25 mouse cellular contexts compared by ENCODE assay signal in the genomic region with DNA sequence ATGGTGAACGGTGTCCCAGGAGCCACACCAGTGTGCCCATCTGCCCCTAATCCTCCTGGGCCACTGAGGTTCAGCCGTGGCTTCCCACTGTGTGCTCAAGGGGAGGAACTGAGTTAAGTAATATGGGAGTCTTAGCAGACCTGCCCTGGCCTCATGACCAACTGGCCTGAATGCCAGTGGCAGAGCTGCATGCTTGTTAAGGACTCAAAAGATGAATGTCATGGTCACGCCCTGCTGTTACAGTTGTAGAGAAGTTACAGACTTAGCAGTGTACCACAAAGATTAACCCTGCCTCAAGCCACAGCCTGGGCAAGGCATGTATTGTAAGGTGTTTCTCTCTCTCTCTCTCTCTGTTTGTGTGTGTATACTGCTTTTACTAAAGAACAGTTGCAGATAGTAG. TPM values are rescaled to one million over a fixed set of nuclear protein-coding genes. Genes with fewer than 3 reads are reported as not detected.
DNase-seq lines count a peak whose midpoint lies in the region; ATAC-seq and TF ChIP-seq lines count a peak whose summit lies in the region.
"Had no signal": no experiment of that assay in that cellular context is flagged by ENCODE, and none has a peak within 500 bp of the region (broad histone marks: within the 10 kb centered on the region; RNA-seq: fewer than 3 reads in every experiment).

No protein-coding gene starts in this region.

- TF ChIP-seq CTCF in gastrocnemius, adult 2 months (IDR thresholded peaks at IDR 0.05): no peak

- intact Hi-C loops in gastrocnemius, adult 2 months (cut with DNase I): loop anchor here (10.0 kb wide), 1 partner anchor 66 kb away; no protein-coding TSS in a partner anchor

- peak overlapping the region; percentile 88 for H3K27ac ChIP-seq in gastrocnemius, adult 2 months
- H3K27ac ChIP-seq: embryonic facial prominence, embryonic 12.5 days; forebrain, embryonic 13.5 days; heart, embryonic 13.5 days; limb, embryonic 13.5 days; midbrain, embryonic 10.5 days; neural tube, embryonic 15.5 days; stomach, embryonic 15.5 days had no signal

- peak; percentile 26; the same call in 1 of the 2 replicates for ATAC-seq in common myeloid progenitor, adult 5-6 weeks (replicated peaks; ENCODE audit: low read depth, poor library complexity, severe bottlenecking)
- peak; percentile 81 for ATAC-seq in megakaryocyte-erythroid progenitor cell, adult 5-6 weeks (replicated peaks; ENCODE audit: low FRiP score, low TSS enrichment, poor library complexity, severe bottlenecking)
- ATAC-seq: forebrain, embryonic 13.5 days; intestine, postnatal 0 days; midbrain, embryonic 16.5 days had no signal

- no peak for DNase-seq in gastrocnemius, adult 2 months
- no peak for DNase-seq in gastrocnemius, postnatal 4 days (ENCODE audit: low spot score in 2 of 2)
- peak; percentile 43 for DNase-seq in 3T3-L1 (ENCODE audit: low read depth, low spot score)
- DNase-seq in layer of hippocampus, postnatal 36 days: no peak
- no peak for DNase-seq in kidney, postnatal 10 days
- DNase-seq: adrenal gland, adult 8-10 months; cerebellum, adult 9-11 months; gastrocnemius, postnatal 10 days; heart, adult 11 months; heart, postnatal 14 days; kidney, postnatal 36 days; lung, postnatal 10 days; thymus, postnatal 4 days had no signal

- no peak overlapping the region for H3K4me3 ChIP-seq in gastrocnemius, adult 2 months
- H3K4me3 ChIP-seq: embryonic facial prominence, embryonic 12.5 days; erythroblast, embryonic 14.5 days; forebrain, embryonic 13.5 days; heart, embryonic 13.5 days; limb, embryonic 13.5 days; midbrain, embryonic 10.5 days; neural tube, embryonic 15.5 days; stomach, embryonic 15.5 days had no signal

RNA-seq across cellular contexts. Expression of a gene that starts 25.8 kb away (rescaled TPM):
- 100 to 1,000 TPM; 444 to 499 TPM for total RNA-seq in gastrocnemius, adult 2 months (2021)
- 100 to 1,000 TPM; 445 to 463 TPM for total RNA-seq in gastrocnemius, postnatal 4 days (2021)
- 126 and 137 TPM in 2 replicates for total RNA-seq in common myeloid progenitor, adult 5-6 weeks (2017)
- total RNA-seq in megakaryocyte-erythroid progenitor cell, adult 5-6 weeks (2014; fragmentation: Nextera tagmentation): 216 and 230 TPM in 2 replicates
- 90.1 and 113 TPM in 2 replicates for total RNA-seq in megakaryocyte-erythroid progenitor cell, adult 5-6 weeks (2017)
- total RNA-seq in layer of hippocampus, postnatal 36 days (2021): 100 to 1,000 TPM; 417 to 423 TPM
